Mouse (Mus musculus): Measurements from ENCODE around the gene Hoxb9. TPM values are rescaled to one million over a fixed set of nuclear protein-coding genes. Genes with fewer than 3 reads are reported as not detected.

The Hoxb9 gene
- polyA plus RNA-seq, 1 experiment from 2014 or later = not detected

GRCm38 (mm10) chr11:96259038-96259437, 12.2 kb upstream of the Hoxb9 start:
- H3K36me3 ChIP-seq (replicated peaks) = no peaks in the 10 kb centered on the region
- 2% methylated on average over 2 of the region's 2 CpGs for WGBS
- H3K4me3 ChIP-seq (replicated peaks) = no peak overlapping the region
- H3K9ac ChIP-seq = no peak overlapping the region
- H3K27ac ChIP-seq = no peak overlapping the region
- no peaks in the 10 kb centered on the region for H3K9me3 ChIP-seq
- no peak overlapping the region for H3K4me2 ChIP-seq
- H3K27me3 ChIP-seq = peaks cover 100% of the 10 kb centered on the region
- no peaks in the 10 kb centered on the region for H3K4me1 ChIP-seq
- ATAC-seq (ENCODE audit: low FRiP score) = no peak

- no peak overlapping the region for H3K9ac ChIP-seq
- 0% methylated on average over 1 of the region's 1 CpGs for WGBS
- no peaks in the 10 kb centered on the region for H3K4me1 ChIP-seq
- no peak overlapping the region for H3K4me3 ChIP-seq (replicated peaks)
- ATAC-seq (ENCODE audit: low FRiP score) = no peak
- H3K9me3 ChIP-seq = no peaks in the 10 kb centered on the region
- H3K27me3 ChIP-seq = peaks cover 100% of the 10 kb centered on the region
- H3K27ac ChIP-seq = no peak overlapping the region
- no peaks in the 10 kb centered on the region for H3K36me3 ChIP-seq (replicated peaks)
- H3K4me2 ChIP-seq = no peak overlapping the region
Measured at GRCm38 (mm10) chr11:96259511-96259910, 11.7 kb upstream of the Hoxb9 start.

- H3K4me1 ChIP-seq = no peaks in the 10 kb centered on the region
- H3K4me2 ChIP-seq = no peak overlapping the region
- no peak overlapping the region for H3K9ac ChIP-seq
- H3K9me3 ChIP-seq = no peaks in the 10 kb centered on the region
- no peak for ATAC-seq (ENCODE audit: low FRiP score)
- WGBS = 1% methylated on average over 23 of the region's 23 CpGs
- no peak overlapping the region for H3K27ac ChIP-seq
- no peaks in the 10 kb centered on the region for H3K36me3 ChIP-seq (replicated peaks)
- no peak overlapping the region for H3K4me3 ChIP-seq (replicated peaks)
- H3K27me3 ChIP-seq = peaks cover 100% of the 10 kb centered on the region
Measured at GRCm38 (mm10) chr11:96260310-96260970, 10.8 kb upstream of the Hoxb9 start.

GRCm38 (mm10) chr11:96261323-96261890, 9.8 kb upstream of the Hoxb9 start:
- no peak overlapping the region for H3K4me3 ChIP-seq (replicated peaks)
- peaks cover 100% of the 10 kb centered on the region for H3K27me3 ChIP-seq
- H3K9ac ChIP-seq = no peak overlapping the region
- no peaks in the 10 kb centered on the region for H3K36me3 ChIP-seq (replicated peaks)
- WGBS = under 1% methylated on average over 24 of the region's 24 CpGs
- H3K27ac ChIP-seq = no peak overlapping the region
- H3K4me2 ChIP-seq = no peak overlapping the region
- no peaks in the 10 kb centered on the region for H3K4me1 ChIP-seq
- no peaks in the 10 kb centered on the region for H3K9me3 ChIP-seq
- no peak for ATAC-seq (ENCODE audit: low FRiP score)

- ATAC-seq (ENCODE audit: low FRiP score) = no peak
- Histone ChIP-seq H3K4me3 (replicated peaks) (no peak overlapping the region), H3K4me2 (no peak overlapping the region), H3K9me3 (no peaks in the 10 kb centered on the region), H3K9ac (no peak overlapping the region), H3K27me3 (peaks cover 100% of the 10 kb centered on the region), H3K4me1 (no peaks in the 10 kb centered on the region), H3K27ac (no peak overlapping the region), H3K36me3 (replicated peaks) (no peaks in the 10 kb centered on the region)
- WGBS = 10% methylated on average over 6 of the region's 6 CpGs
Measured at GRCm38 (mm10) chr11:96262262-96262830, 8.9 kb upstream of the Hoxb9 start.

- Histone ChIP-seq H3K4me2 (no peak overlapping the region), H3K27ac (no peak overlapping the region), H3K9ac (no peak overlapping the region), H3K27me3 (peaks cover 97% of the 10 kb centered on the region), H3K9me3 (no peaks in the 10 kb centered on the region), H3K4me1 (no peaks in the 10 kb centered on the region), H3K36me3 (replicated peaks) (no peaks in the 10 kb centered on the region), H3K4me3 (replicated peaks) (no peak overlapping the region)
- under 1% methylated on average over 33 of the region's 33 CpGs for WGBS
- ATAC-seq (ENCODE audit: low FRiP score) = no peak
Measured at GRCm38 (mm10) chr11:96263636-96264389, 7.4 kb upstream of the Hoxb9 start.

- no peak overlapping the region for H3K9ac ChIP-seq
- H3K4me3 ChIP-seq (replicated peaks) = no peak overlapping the region
- peaks cover 97% of the 10 kb centered on the region for H3K27me3 ChIP-seq
- no peaks in the 10 kb centered on the region for H3K4me1 ChIP-seq
- 3% methylated on average over 8 of the region's 8 CpGs for WGBS
- no peak for ATAC-seq (ENCODE audit: low FRiP score)
- H3K27ac ChIP-seq = no peak overlapping the region
- no peaks in the 10 kb centered on the region for H3K9me3 ChIP-seq
- H3K4me2 ChIP-seq = no peak overlapping the region
- no peaks in the 10 kb centered on the region for H3K36me3 ChIP-seq (replicated peaks)
Measured at GRCm38 (mm10) chr11:96264390-96265020, 6.8 kb upstream of the Hoxb9 start.

- WGBS = 2% methylated on average over 7 of the region's 7 CpGs
- no peak overlapping the region for H3K4me2 ChIP-seq
- ATAC-seq (ENCODE audit: low FRiP score) = no peak
- H3K4me3 ChIP-seq (replicated peaks) = no peak overlapping the region
- no peaks in the 10 kb centered on the region for H3K9me3 ChIP-seq
- no peaks in the 10 kb centered on the region for H3K36me3 ChIP-seq (replicated peaks)
- peaks cover 97% of the 10 kb centered on the region for H3K27me3 ChIP-seq
- no peak overlapping the region for H3K9ac ChIP-seq
- no peaks in the 10 kb centered on the region for H3K4me1 ChIP-seq
- no peak overlapping the region for H3K27ac ChIP-seq
Measured at GRCm38 (mm10) chr11:96265954-96266353, 5.3 kb upstream of the Hoxb9 start.

GRCm38 (mm10) chr11:96267021-96267920, 4.0 kb upstream of the Hoxb9 start:
- H3K4me1 ChIP-seq = peaks cover 4% of the 10 kb centered on the region; the same call in 1 of the 2 replicates
- no peak overlapping the region for H3K9ac ChIP-seq
- ATAC-seq (ENCODE audit: low FRiP score) = no peak
- no peaks in the 10 kb centered on the region for H3K9me3 ChIP-seq
- no peak overlapping the region for H3K4me3 ChIP-seq (replicated peaks)
- H3K36me3 ChIP-seq (replicated peaks) = no peaks in the 10 kb centered on the region
- H3K27ac ChIP-seq = no peak overlapping the region
- no peak overlapping the region for H3K4me2 ChIP-seq
- H3K27me3 ChIP-seq = peaks cover 97% of the 10 kb centered on the region
- WGBS = 9% methylated on average over 7 of the region's 7 CpGs

GRCm38 (mm10) chr11:96268031-96268745, 3.1 kb upstream of the Hoxb9 start:
- peaks cover 7% of the 10 kb centered on the region; the same call in 1 of the 2 replicates for H3K4me1 ChIP-seq
- no peak for ATAC-seq (ENCODE audit: low FRiP score)
- H3K36me3 ChIP-seq (replicated peaks) = no peaks in the 10 kb centered on the region
- H3K4me3 ChIP-seq (replicated peaks) = no peak overlapping the region
- no peak overlapping the region for H3K4me2 ChIP-seq
- H3K9me3 ChIP-seq = no peaks in the 10 kb centered on the region
- H3K27me3 ChIP-seq = peaks cover 97% of the 10 kb centered on the region
- H3K27ac ChIP-seq = no peak overlapping the region
- WGBS = 4% methylated on average over 1 of the region's 1 CpGs
- H3K9ac ChIP-seq = no peak overlapping the region

- H3K36me3 ChIP-seq (replicated peaks) = no peaks in the 10 kb centered on the region
- ATAC-seq (ENCODE audit: low FRiP score) = no peak
- under 1% methylated on average over 19 of the region's 19 CpGs for WGBS
- H3K27ac ChIP-seq = no peak overlapping the region
- H3K4me2 ChIP-seq = no peak overlapping the region
- H3K4me3 ChIP-seq (replicated peaks) = no peak overlapping the region
- no peak overlapping the region for H3K9ac ChIP-seq
- no peaks in the 10 kb centered on the region for H3K9me3 ChIP-seq
- peaks cover 97% of the 10 kb centered on the region for H3K27me3 ChIP-seq
- peaks cover 7% of the 10 kb centered on the region; the same call in 1 of the 2 replicates for H3K4me1 ChIP-seq
Measured at GRCm38 (mm10) chr11:96269869-96270268, 1.4 kb upstream of the Hoxb9 start.

Measured in forebrain, embryonic 12.5 days (tissue).